Mouse (Mus musculus) naive thymus-derived CD4-positive, alpha-beta T cell, adult 2 months (primary cell): ENCODE measurements around the gene Llgl1.

Source experiments
- DNase-seq: peaks from one replicate; pipeline ENCODE4 v3.0.0-alpha.2; 2011; ENCODE audit warnings: low read depth

Gene Llgl1

DNA sequence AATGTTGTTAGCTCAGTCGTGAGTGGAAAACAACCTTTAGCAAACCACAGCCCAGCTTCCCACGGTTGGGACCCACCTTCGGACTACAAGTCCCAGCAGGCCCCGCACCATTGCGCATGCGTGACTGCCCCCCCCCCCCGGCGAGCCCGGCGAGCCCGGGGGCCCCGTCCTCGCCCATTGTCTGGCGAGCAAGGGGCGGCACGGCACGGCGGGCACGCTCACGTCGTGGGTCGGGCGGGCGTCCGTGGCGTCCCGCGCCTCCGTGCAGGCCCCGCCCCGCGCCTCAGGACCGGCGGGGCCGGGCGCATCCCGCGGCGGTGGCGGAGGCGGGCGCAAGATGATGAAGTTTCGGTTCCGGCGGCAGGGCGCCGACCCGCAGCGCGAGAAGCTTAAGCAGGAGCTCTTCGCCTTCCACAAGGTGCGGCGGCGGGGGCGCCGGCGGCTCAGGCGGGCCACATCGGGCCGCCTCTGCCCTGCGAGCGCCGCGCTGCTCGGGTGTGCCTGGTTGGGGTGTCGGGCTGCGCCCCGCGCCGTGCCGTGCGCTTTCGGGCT is at the start of gene Llgl1:
Gene Llgl1, plus strand, starts transcription at position 200 of the 552 bp plus-strand sequence.
- DNase-seq = peak; percentile 93

DNA sequence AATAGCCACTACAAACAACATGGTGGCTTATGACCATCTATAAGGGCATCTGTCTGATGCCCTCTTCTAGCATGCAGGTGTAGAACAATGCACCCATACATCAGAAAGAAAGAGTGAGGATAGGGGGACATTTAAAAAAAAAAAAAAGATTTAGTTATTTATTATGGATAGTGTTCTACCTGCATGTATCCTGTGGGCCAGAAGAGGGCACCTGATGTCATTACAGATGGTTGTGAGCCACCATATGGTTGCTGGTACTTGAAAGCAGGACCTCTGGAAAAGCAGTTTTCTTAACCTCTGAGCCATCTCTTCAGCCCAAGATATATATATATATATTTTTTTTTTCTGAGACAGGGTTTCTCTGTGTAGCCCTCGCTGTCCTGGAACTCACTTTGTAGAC is 3.4 kb upstream of the Llgl1 start:
- peak; percentile 24 for DNase-seq

DNA sequence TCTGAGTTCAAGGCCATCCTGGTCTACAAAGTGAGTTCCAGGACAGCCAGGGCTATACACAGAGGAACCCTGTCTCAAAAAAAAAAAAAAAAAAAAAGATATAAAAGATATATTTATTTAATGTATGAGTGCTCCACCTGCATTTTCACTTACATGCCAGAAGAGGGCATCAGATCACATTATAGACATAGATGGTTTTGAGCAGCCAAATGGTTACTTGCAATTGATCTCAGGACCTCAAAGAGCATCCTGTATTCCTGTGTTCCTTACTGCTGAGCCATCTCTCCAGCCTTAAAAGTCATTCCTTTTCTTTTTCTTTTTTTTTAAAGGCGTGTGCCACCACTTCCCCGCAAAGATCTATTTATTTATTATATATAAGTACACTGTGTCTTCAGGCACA is 2.0 kb upstream of the Llgl1 start:
- DNase-seq = peak; percentile 66

DNA sequence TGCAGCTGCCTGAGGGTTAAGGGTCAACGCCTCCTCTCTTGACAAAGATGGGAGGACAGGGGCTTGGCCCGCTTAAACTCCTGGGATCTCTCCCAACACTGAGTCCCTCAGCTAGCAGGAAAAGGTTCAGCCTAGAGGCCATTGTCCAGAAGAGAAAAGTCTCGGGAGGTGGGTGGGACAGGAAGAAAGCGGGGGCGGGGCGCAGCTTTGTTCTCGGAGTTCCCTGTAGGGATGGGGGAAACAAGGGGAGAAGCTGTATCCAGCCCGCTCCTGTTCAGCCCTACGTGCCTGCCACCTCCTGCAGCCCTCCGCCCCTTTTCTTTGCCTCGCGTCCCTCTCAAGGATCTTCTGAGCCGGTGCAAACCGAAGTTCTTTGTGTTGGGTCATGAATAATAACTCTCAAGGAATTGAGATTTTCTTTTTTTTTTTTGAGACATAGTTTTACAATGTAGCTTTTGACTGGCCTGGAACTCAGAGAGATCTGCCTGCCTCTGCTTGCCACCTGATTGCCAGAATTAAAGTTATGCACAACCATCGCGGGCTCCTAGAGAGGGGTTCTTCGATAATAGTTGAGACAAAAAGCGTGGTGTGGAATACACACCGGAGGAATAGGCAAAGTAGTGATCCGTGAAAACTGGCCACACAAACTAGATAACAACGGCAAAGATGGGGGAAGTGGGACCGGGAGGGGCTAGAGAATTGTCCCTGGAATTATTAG is 558 bp upstream of the Llgl1 start:
- no peak for DNase-seq

DNA sequence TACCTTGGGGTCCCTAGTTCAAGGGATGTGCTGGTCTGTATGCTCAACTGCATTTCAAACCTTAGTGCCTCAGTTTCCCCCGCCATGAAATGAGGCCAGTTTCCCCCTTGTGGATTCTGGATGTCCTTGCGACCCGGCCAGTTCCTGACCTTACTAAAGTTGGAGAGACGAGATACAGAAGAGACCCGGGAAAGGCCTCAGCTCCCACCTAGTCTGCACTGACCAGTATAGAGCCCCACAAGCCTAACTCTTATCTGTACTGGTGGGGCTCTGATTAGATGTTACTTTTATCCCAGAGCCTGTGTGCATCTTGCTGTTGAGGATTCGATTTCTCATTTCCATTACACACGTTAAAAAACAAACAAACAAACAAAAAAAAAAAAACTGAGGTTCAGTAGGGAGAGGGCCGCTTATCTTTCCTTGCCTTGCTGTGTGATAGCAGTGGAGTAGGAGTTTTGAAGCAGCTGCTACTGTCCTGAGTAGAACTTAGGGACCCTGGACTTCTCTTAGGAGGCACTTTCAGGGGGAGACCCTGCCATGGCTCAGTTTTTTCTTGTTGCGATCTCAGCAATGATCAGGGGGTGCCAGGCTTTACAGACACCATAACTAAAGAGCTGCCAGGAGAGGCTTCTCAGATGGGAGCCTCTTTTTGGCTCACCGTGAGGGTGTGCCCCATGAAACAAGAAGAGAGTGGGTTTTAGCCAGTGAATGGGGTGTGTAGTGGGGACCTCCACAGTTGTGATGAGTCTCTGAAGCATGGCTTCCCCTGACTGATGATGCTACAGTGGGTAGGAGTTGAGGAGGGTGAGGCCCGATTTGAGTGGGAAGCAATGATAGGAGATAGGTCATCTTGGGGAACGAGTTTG is 1.0 kb downstream of the Llgl1 start:
- no peak for DNase-seq

DNA sequence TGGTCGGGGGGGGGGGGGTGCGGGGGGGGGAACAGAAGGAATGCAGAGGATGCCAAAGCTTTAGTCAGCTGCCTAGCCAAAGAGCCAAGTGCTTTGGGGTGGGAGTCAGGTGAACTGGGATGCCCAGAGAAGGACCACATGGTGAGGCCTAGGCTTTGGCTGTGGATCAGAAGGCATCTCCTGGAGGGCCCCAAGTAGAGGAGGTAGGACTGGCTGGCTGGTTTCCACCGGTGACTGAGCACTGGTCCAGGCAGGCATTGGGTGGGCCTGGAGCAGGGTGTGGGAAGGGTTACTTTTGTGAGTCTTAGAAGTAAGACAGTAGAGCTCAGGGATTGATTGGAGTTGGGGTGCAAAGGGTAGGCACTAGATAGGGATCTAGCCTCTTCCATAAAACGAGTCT is 2.1 kb downstream of the Llgl1 start:
- DNase-seq = no peak

DNA sequence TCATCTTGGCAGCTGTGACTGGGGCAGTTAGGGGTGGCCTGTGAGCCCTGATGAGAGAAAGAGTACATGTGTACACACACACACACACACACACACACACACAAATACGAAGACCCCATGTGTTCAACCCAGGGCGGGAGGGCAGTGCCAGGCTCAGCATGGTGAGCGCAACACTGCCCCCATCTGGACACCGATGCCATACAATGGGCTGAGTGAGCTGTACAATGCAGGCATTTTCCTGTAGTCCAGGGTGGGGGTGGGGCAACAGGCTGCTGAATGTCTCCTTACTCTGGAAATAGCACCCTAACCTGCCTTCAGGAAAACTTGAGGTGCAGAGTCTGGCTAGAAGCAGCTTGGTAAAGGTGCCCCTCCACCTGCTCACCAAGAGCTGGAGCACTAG is 3.6 kb downstream of the Llgl1 start:
- peak; percentile 77 for DNase-seq

DNA sequence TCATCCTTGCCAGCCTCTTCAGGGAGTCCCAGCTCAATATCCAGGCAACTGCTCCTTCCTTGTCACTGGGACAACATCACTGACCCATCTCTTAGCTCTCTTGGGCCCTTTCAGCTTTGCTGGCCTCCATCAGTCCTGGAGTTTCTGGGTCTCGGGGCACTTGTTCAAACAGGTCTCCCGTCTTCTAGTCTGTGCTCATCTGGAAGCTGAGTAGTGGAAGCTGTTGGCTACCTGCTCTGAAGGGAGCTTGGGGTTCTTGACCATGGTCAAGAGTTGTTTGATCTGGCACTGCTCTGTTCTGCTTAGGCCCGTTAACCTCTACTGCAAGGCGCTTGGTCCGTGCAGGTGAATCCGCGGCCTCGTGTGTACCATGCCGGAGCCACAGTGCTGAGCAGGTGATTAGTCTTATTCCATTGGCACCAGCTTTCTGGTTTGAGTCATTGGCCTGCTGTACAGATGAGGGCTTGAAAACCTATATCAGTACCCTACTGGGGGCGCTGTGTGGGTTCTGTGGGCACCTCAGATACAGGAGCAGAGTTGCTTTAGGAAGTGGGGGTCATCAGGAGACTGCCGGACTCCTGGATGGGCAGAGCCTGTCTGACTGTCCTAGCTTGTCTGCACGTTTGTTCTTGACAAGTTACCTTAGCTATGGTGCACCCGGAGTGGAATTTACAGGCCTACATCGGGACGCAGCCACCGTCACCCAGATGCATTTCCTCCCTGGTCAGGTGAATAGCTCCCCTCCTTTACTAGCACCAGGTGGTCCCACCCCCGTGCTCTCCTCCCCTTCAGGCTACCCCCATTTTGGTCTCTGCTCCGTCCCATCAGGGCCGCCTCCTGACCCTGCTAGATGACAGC is 4.7 kb downstream of the Llgl1 start:
- DNase-seq = no peak

DNA sequence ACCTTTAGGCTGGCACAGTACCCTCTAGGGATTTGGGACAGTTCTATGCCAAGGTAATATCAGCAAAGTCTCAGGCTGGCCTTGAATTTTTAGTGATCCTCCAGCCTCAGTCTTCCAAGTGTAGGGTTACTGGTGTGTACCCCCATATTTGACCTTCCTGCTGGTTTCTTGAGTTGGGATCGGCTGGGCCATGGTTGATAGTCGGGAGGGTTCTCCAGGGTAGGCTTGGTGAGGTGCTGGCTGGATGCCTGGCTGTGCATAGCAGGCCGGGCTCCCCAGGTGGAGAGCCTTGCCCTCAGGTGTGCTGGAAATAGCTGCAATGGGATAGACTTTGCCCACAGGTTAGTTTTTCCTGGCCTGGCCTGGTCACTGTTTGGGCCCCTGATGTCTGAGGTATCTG is 5.7 kb downstream of the Llgl1 start:
- no peak for DNase-seq

DNA sequence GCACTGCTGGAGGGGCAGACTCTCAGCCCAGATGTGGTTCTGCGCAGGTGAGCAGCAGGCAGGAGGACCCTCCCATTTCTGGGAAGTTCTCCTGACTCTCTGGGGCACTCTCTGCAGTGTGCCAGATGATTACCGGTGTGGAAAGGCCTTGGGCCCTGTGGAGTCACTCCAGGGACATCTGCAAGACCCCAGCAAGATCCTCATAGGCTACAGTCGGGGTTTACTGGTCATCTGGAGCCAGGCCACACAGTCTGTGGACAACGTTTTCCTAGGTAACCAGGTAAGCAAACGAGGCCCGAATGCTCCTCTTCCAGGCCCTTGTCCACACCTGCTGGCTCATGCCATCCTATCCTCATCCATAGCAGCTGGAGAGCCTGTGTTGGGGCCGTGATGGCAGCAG is 6.6 kb downstream of the Llgl1 start:
- DNase-seq = no peak

DNA sequence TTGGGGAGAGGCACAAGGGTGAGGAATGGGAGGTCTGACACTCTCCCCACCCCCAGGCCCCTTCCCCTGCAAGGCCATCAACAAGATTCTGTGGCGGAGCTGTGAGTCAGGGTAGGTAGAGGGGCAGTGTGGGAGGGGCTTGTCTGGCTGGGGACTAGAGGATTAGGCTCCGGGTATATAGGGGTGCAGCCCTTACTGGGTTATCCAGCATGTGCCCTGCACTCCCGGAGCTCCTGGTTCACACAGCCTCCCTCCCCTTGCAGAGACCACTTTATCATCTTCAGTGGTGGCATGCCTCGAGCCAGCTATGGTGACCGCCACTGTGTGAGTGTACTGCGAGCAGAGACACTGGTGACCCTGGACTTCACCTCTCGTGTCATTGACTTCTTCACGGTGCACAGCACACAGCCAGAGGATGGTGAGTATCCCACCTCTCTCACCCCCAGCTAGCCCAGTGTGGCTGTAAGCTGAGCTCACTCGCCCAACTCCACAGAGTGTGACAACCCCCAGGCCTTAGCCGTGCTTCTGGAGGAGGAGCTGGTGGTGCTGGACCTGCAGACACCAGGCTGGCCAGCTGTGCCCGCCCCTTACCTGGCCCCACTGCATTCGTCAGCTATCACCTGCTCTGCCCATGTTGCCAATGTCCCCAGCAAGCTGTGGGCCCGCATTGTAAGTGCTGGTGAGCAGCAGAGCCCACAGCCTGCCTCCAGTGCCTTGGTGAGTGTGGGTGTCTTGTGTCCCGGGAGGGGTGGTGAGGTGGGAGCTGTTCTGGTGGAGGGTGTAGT is 7.4 kb downstream of the Llgl1 start:
- no peak for DNase-seq

DNA sequence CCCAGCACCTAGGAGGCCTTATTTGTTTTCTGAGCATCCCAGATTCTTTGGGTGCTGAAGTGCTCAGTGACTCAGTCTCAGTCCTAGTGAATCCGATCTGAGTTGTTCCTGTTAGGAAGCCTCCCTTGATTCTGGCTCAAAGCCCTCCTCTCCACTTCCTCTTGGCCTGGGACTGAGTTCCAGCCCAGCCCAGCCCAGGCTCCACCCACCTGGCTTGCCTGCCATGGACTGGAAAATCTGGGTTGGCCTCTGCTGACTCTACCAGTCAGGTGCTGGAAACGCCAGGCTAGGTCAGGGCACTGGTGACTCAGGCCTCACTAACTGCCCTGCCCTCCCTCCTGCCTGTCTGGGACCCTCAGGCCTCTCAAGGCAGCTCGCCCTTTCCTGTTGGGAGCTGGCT is 8.1 kb downstream of the Llgl1 start:
- DNase-seq = no peak

DNA sequence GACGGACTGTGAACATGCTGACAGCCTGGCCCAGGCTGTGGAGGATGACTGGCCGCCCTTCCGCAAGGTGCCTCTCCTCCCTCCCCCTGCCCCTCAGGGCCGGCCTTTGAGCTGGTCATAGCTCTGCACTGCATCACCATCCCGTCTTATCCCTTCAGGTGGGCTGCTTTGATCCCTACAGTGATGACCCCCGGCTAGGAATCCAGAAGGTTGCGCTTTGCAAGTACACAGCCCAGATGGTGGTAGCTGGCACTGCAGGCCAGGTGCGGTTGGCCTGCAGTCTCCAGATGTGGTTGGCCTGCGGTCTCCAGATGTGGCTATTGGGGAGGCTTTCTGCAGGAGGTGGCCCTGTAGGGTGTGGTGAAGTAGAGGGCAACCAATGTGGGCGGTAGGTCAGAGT is 9.1 kb downstream of the Llgl1 start:
- no peak for DNase-seq

DNA sequence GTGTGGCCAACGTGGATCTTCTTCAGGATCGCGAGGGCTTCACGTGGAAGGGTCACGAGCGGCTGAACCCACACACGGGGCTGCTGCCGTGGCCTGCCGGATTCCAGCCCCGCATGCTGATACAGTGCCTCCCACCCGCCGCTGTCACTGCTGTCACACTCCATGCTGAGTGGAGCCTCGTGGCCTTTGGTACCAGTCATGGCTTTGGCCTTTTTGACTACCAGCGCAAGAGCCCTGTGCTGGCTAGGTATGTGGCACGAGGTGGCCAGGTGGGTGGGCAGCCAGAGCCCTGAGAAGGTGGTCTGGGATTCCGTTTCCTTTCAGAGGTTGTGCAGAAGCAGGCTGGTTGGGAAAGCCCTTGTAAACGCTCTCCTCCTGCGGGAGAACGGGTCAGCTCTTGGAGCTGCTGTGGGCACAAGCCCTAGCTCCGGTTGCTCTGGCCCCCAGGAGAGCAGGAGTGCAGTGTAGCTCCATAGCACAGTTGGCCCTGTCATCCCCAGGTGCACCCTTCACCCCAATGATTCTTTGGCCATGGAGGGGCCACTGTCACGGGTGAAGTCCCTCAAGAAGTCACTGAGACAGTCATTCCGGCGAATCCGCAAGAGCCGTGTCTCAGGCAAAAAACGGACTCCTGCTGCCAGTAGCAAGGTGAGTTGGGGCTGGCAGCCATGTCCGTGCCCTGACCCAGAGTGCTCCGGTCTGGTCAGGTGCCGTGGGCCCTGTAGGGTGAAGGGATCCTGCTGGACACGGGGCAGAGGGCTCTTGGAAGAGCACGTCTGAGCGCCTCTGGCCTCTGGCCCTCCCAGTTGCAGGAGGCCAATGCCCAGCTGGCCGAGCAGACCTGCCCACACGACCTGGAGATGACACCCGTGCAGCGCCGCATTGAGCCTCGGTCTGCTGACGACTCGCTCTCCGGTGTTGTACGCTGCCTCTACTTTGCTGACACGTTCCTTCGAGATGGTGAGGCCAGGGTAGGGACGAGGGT is 10.2 kb downstream of the Llgl1 start:
- no peak for DNase-seq

DNA sequence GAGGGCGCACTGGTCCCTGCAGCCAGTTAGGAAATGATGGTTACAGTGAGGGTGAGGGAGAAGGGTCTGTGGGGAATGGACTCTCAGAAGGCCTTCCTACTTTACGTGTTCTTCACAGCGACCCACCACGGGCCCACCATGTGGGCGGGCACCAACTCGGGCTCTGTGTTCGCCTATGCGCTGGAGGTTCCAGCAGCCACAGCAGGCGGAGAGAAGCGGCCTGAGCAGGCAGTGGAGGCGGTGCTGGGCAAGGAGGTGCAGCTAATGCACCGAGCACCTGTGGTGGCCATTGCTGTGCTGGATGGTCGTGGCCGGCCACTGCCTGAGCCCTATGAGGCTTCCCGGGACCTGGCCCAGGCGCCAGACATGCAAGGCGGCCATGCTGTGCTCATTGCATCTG is 11.7 kb downstream of the Llgl1 start:
- no peak for DNase-seq

DNA sequence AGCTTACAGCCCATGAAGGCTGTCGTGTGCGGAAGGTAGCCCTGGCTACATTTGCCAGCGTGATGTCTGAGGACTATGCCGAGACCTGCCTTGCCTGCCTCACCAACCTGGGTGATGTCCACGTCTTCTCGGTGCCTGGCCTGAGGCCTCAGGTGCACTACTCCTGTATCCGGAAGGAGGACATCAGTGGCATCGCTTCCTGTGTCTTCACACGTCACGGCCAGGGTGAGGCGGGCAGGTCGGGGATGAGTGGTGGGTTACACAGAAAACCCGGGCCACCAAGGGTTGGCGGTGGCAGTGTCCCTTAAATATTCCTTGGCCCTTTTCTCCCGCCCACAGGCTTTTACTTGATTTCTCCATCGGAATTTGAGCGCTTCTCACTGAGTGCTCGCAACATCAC is 12.5 kb downstream of the Llgl1 start:
- no peak for DNase-seq

DNA sequence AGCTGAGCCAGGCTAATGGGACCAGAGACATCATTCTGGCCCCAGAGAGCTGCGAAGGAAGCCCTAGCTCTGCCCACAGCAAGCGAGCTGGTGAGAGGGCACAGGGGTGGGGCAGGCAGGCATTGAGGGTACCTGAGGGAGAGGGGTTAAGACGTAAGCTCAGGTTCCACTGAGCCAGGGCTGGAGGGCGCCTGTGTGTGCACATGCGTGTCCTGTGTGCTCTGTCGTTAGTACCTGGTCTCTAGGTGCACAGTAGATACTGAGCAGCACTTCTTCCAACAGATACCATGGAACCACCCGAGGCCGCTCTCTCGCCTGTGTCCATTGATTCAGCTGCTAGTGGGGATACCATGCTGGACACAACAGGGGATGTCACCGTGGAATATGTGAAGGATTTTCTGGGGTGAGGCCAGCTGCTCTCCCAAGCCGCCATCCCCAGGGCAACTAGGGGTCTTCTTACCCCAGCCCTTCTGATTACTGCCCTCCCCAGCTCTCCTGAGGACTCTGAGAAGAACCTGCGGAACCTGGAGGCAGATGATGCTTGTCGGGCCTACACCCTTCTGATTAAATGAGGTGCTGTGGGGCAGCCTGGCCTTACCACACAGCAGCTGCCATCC is 13.2 kb downstream of the Llgl1 start:
- DNase-seq = no peak

DNA sequence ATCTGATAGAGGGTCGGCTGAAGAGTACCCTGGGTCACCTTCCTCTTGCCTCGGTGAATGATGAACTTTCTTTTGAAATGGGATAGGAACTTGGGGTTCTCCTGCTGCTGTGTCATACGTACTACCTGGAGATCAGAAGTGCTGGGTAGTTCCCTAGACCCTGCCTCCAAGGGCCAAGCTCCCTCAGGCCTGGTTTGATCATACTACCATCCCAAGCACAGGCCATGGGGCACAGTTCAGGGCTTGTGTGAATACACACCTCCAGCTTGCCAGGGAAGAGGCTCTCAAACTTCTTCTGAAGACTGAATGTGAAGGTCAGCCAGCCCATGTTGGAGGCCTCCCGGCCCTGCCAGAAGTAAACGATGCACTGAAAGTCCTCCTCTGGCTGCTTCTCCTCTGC is 16.3 kb downstream of the Llgl1 start:
- DNase-seq = no peak

DNA sequence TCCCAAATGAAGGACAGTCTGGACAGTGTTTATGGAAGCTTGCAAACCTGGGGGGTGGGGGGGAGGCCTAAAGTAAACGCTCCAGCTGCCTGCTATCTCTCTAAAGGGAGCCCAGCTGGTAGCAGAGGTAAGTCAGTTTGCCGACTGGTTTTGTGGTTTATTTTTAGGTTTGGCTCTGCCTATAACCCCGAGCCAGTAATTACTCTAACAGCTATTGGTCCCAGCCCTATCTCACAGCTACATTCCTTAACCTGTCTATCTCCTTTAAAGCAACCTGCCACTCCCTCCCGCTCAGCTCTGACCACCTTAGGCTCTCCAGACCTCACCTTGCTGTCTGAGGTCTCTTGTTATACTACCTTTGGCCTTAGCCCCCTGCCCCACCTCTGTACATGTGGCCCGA is 19.7 kb downstream of the Llgl1 start:
- DNase-seq = no peak
